Mouse (Mus musculus) kidney, adult 8-10 months (tissue): ENCODE measurements at regions not wholly inside any gene's neighbourhood (a gene's known extent, or its start where the extent isn't known, plus 50 kb on each side); places are given as distances from the start of the nearest gene placed in this dataset.

Source experiments
- DNase-seq, 2 experiments: peaks; one replicate each; pipeline ENCODE4 v3.0.0; 2022

- no peak for DNase-seq
Measured at GRCm38 (mm10) chr2:108913967-108914366, 366.6 kb upstream of the Kif18a start.

GRCm38 (mm10) chr2:108919500-108920045 lies 361.0 kb upstream of the Kif18a start:
- DNase-seq: no peak

- DNase-seq: no peak
Measured at GRCm38 (mm10) chr2:108920111-108920510, 360.4 kb upstream of the Kif18a start.

- DNase-seq: no peak
Measured at GRCm38 (mm10) chr2:108935981-108936762, 344.4 kb upstream of the Kif18a start.

GRCm38 (mm10) chr2:108980921-108981320 lies 299.6 kb upstream of the Kif18a start:
- DNase-seq: no peak

GRCm38 (mm10) chr2:109016223-109016622 lies 264.3 kb upstream of the Kif18a start:
- no peak for DNase-seq

- DNase-seq: no peak
Measured at GRCm38 (mm10) chr2:109017018-109017707, 263.4 kb upstream of the Kif18a start.

GRCm38 (mm10) chr2:109038131-109038695 lies 242.3 kb upstream of the Kif18a start:
- DNase-seq: no peak
